Mouse (Mus musculus) liver, postnatal 0 days (tissue): Measurements from ENCODE around the gene Pfas.

Source experiments
- CTCF ChIP-seq: sonication (generic); IDR thresholded peaks from 2 replicates; pipeline ENCODE4 v1.5.1; 2016; ENCODE audit warnings: antibody characterized with exemption, low read depth
- EP300 ChIP-seq: IDR thresholded peaks from 2 replicates; pipeline ENCODE4 v1.6.1; 2016; ENCODE audit warnings: antibody characterized with exemption, low read depth, mild to moderate bottlenecking

GRCm38 (mm10) chr11:69003592-69003991 is 4.7 kb downstream of the Pfas start:
- peak; percentile 45 for TF ChIP-seq CTCF
- no peak for TF ChIP-seq EP300
